Mouse (Mus musculus) brain, embryonic 14.5 days (tissue): ENCODE data around the gene Kremen2.

Experiments
- CTCF ChIP-seq: fragments of 200-500 bp; IDR thresholded peaks from 2 replicates; pipeline ENCODE4 v1.5.1; 2012; ENCODE audit warnings: inconsistent platforms, mild to moderate bottlenecking, moderate library complexity, borderline replicate concordance; ENCODE audit not compliant: insufficient read depth, insufficient read length; ENCODE audit errors: extremely low read depth
- POLR2A ChIP-seq: fragments of 200-500 bp; IDR thresholded peaks from 2 replicates; pipeline ENCODE4 v1.6.1; 2012; ENCODE audit warnings: mild to moderate bottlenecking, inconsistent platforms, borderline replicate concordance; ENCODE audit not compliant: poor library complexity, insufficient read depth, insufficient read length, severe bottlenecking; ENCODE audit errors: extremely low read depth

GRCm38 (mm10) chr17:23783352-23783751 lies 37.7 kb upstream of the Kremen2 start:
- no peak for TF ChIP-seq CTCF
- TF ChIP-seq POLR2A, result no peak
